Mouse (Mus musculus): Measurements from ENCODE around the gene Rbm41.

- TF ChIP-seq CTCF (conservative IDR thresholded peaks at IDR 0.05; ENCODE audit: low read length) (no peak), NANOG (IDR thresholded peaks at IDR 0.05; ENCODE audit: borderline replicate concordance, low read length) (no peak), POU5F1 (IDR thresholded peaks at IDR 0.05; ENCODE audit: borderline replicate concordance, low read length) (no peak)
Observed at GRCm38 (mm10) chrX:139982115-139982514, 16.3 kb downstream of the Rbm41 start.
